Mouse (Mus musculus) ES-E14 (cell line): ENCODE measurements around the gene Abcg1.

ENCODE experiments used
- HCFC1 ChIP-seq: IDR thresholded peaks from 2 replicates; pipeline ENCODE4 v1.6.1; 2012; ENCODE audit warnings: low read length, inconsistent platforms, borderline replicate concordance; ENCODE audit not compliant: insufficient read depth
- MAFK ChIP-seq: IDR thresholded peaks from 2 replicates; pipeline ENCODE4 v1.6.1; 2014; ENCODE audit warnings: mild to moderate bottlenecking, low read depth, low read length, inconsistent platforms; ENCODE audit not compliant: insufficient read depth
- ZC3H11A ChIP-seq: IDR thresholded peaks from 2 replicates; pipeline ENCODE4 v1.6.1; 2012; ENCODE audit warnings: low read depth, mild to moderate bottlenecking, inconsistent platforms, low read length, borderline replicate concordance
- ZNF384 ChIP-seq: IDR thresholded peaks from 2 replicates; pipeline ENCODE4 v1.6.1; 2012; ENCODE audit warnings: low read depth, low read length, inconsistent platforms

DNA sequence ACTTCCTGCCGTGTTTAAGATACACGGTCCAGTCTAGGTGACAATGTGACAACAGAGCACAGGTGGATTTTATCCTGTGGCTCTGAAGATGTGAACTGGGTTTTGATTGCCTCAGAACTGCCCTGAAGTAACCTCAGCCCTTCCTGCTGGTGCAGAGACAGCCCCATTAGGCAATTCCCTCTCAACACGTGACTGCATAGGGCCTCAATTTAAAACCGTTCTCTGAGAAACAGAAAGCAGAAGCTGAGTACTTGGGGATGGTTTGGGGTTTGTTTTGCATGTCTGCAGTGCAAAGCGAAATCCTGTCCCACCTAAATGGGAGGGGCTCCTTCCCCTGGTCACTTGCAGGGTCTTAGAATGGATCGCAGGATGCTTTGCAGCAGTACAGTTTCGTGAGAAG, 17.8 kb upstream of the Abcg1 start:
- TF ChIP-seq HCFC1: no peak
- TF ChIP-seq ZC3H11A: no peak
- TF ChIP-seq MAFK: no peak
- TF ChIP-seq ZNF384: no peak
